Mouse (Mus musculus) liver (tissue): ENCODE data around the gene Orai2.
"Not testable (repeated sequence)": the region's sequence is repeated elsewhere in the genome, so short reads cannot be mapped to it uniquely, and the experiment has no call there.

ENCODE experiments used
- DNase-seq: peaks from one replicate; pipeline ENCODE4 v3.0.0-alpha.2; 2020; ENCODE audit warnings: mixed read lengths

The Orai2 gene

GRCm38 (mm10) chr5:136172939-136173338 lies 2.4 kb upstream of the Orai2 start:
- no peak for DNase-seq

GRCm38 (mm10) chr5:136171363-136172341 lies 1.1 kb upstream of the Orai2 start:
- DNase-seq = peak; percentile 27

- peak; percentile 24 for DNase-seq
Observed at GRCm38 (mm10) chr5:136169626-136170511, 644 bp downstream of the Orai2 start.

GRCm38 (mm10) chr5:136168071-136168470 lies 2.4 kb downstream of the Orai2 start:
- DNase-seq = no peak

GRCm38 (mm10) chr5:136167296-136167695 lies 3.2 kb downstream of the Orai2 start:
- DNase-seq = no peak

- no peak for DNase-seq
Observed at GRCm38 (mm10) chr5:136165246-136165645, 5.3 kb downstream of the Orai2 start.

- no peak for DNase-seq
Observed at GRCm38 (mm10) chr5:136163807-136164474, 6.6 kb downstream of the Orai2 start.

- not testable (repeated sequence) for DNase-seq
Observed at GRCm38 (mm10) chr5:136160084-136160483, 10.4 kb downstream of the Orai2 start.

GRCm38 (mm10) chr5:136155399-136155798 lies 15.1 kb downstream of the Orai2 start:
- DNase-seq = no peak

- no peak for DNase-seq
Observed at GRCm38 (mm10) chr5:136152365-136152764, 18.1 kb downstream of the Orai2 start.

GRCm38 (mm10) chr5:136149134-136149576 lies 21.4 kb downstream of the Orai2 start:
- DNase-seq = peak; percentile 28

- DNase-seq = no peak
Observed at GRCm38 (mm10) chr5:136147704-136148103, 22.8 kb downstream of the Orai2 start.

GRCm38 (mm10) chr5:136146936-136147335 lies 23.6 kb downstream of the Orai2 start:
- DNase-seq = no peak

GRCm38 (mm10) chr5:136144606-136145430 lies 25.7 kb downstream of the Orai2 start:
- peak; percentile 26 for DNase-seq

- peak; percentile 25 for DNase-seq
Observed at GRCm38 (mm10) chr5:136143161-136143755, 27.3 kb downstream of the Orai2 start.

GRCm38 (mm10) chr5:136142746-136143145 lies 27.8 kb downstream of the Orai2 start:
- no peak for DNase-seq

GRCm38 (mm10) chr5:136140057-136140482 lies 30.4 kb downstream of the Orai2 start:
- DNase-seq = no peak

GRCm38 (mm10) chr5:136139393-136139792 lies 31.1 kb downstream of the Orai2 start:
- DNase-seq = no peak

GRCm38 (mm10) chr5:136137658-136138274 lies 32.7 kb downstream of the Orai2 start:
- DNase-seq = peak; percentile 76

GRCm38 (mm10) chr5:136136292-136136990 lies 34.1 kb downstream of the Orai2 start:
- peak; percentile 26 for DNase-seq
